Mouse (Mus musculus) CH12.LX (cell line): ENCODE results near the gene Abca2.

Experiments used
- E2F4 ChIP-seq: IDR thresholded peaks from 2 replicates; pipeline ENCODE4 v1.6.1; 2011; ENCODE audit warnings: low read depth, low read length, improper control_type of control experiment; ENCODE audit not compliant: insufficient replicate concordance
- ETS1 ChIP-seq: conservative IDR thresholded peaks from 2 replicates; pipeline ENCODE4 v1.6.1; 2012; ENCODE audit warnings: low read depth, mild to moderate bottlenecking, inconsistent platforms, low read length, improper control_type of control experiment, moderate library complexity
- KAT2A ChIP-seq: IDR thresholded peaks from 2 replicates; pipeline ENCODE4 v1.6.1; 2012; ENCODE audit warnings: low read length, improper control_type of control experiment, inconsistent platforms; ENCODE audit not compliant: insufficient replicate concordance
- MAZ ChIP-seq: IDR thresholded peaks from 2 replicates; pipeline ENCODE4 v1.6.1; 2012; ENCODE audit warnings: low read depth, mild to moderate bottlenecking, inconsistent platforms, low read length, improper control_type of control experiment, moderate library complexity
- MXI1 ChIP-seq: IDR thresholded peaks from 2 replicates; pipeline ENCODE4 v1.6.1; 2011; ENCODE audit warnings: mild to moderate bottlenecking, low read depth, low read length, improper control_type of control experiment
- POLR2A ChIP-seq: IDR thresholded peaks from 2 replicates; pipeline ENCODE4 v1.6.1; 2011; ENCODE audit warnings: low read depth, mild to moderate bottlenecking, improper control_type of control experiment, low read length
- SMC3 ChIP-seq: IDR thresholded peaks from 2 replicates; pipeline ENCODE4 v1.6.1; 2011; ENCODE audit warnings: low read depth, low read length, improper control_type of control experiment
- TCF12 ChIP-seq: IDR thresholded peaks from 2 replicates; pipeline ENCODE4 v1.6.1; 2014; ENCODE audit warnings: low read depth, mild to moderate bottlenecking, inconsistent platforms, low read length, improper control_type of control experiment
- USF2 ChIP-seq: conservative IDR thresholded peaks from 2 replicates; pipeline ENCODE4 v1.6.1; 2011; ENCODE audit warnings: low read depth, low read length, improper control_type of control experiment

DNA sequence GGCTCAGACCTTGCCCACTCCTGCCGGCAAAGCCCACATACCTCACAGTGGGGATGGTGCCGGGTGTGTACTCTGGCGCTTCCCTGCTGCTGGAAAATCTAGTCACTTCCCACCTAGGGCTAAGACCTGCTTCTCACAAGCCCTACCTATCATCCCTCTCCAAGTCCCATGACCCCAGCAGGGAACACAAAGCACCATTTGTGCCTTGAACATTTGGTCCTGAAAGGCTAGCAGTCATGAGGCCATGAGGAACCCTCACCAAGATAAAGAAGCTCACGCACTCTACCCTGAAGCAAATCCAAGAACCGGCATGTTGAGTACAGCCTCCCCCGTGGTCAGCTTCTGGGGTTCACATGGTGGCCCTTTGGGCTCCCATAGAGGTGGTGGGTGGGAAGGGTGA, 41.5 kb downstream of the Abca2 start, which contains the start of gene Ptgds:
- TF ChIP-seq SMC3 (no peak), TCF12 (no peak), POLR2A (no peak), E2F4 (no peak), USF2 (no peak), ETS1 (no peak), MXI1 (no peak), KAT2A (no peak), MAZ (no peak)
